Mouse (Mus musculus): Measurements from ENCODE around the gene Adam1a.

DNA sequence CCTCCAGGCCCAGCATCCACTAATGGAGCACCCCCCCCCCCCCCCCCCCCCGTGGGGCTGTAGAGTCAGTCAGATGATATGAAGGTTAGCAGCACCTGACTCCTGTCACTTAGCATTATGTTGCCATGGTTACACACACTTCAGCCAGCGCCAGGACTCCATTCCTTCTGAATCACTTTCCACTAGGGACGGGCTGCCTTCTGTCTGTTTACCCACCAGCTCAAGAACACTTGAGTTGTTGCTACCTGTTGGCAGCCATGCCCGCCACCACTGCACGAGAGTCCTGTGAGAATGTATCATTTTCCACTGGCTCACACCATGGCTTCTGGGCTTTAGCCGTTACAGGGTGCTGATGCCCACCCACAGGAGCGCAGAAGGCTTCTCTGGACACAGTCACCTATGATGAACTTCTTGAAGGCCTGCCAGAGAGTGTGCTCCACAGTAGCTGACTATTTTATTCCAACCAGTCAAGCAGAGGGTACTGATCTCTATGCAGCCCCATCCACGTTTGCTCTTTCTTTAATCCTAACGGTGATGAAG, 24.7 kb upstream of the Adam1a start:
- no peak for TF ChIP-seq CTCF (IDR thresholded peaks at IDR 0.05; ENCODE audit: low read depth)
- no peak for TF ChIP-seq EP300 (IDR thresholded peaks at IDR 0.05; ENCODE audit: low read depth)

Data from liver, embryonic 14.5 days (tissue).